Mouse (Mus musculus) myocyte (in vitro differentiated cells): ENCODE measurements at regions not wholly inside any gene's neighbourhood (a gene's known extent, or its start where the extent isn't known, plus 50 kb on each side); places are given as distances from the start of the nearest gene placed in this dataset.

Experiments used
- MAX ChIP-seq: IDR thresholded peaks from one replicate; pipeline ENCODE4 v1.6.1; 2011; ENCODE audit warnings: low read depth, mild to moderate bottlenecking, control low read depth
- POLR2A ChIP-seq: IDR thresholded peaks from one replicate; pipeline ENCODE4 v1.6.1; 2011; ENCODE audit warnings: low read depth, mild to moderate bottlenecking, control low read depth, moderate library complexity; ENCODE audit not compliant: insufficient read length
- SRF ChIP-seq: IDR thresholded peaks from one replicate; pipeline ENCODE4 v1.6.1; 2011; ENCODE audit warnings: low read depth; ENCODE audit not compliant: control insufficient read depth, insufficient read length

DNA sequence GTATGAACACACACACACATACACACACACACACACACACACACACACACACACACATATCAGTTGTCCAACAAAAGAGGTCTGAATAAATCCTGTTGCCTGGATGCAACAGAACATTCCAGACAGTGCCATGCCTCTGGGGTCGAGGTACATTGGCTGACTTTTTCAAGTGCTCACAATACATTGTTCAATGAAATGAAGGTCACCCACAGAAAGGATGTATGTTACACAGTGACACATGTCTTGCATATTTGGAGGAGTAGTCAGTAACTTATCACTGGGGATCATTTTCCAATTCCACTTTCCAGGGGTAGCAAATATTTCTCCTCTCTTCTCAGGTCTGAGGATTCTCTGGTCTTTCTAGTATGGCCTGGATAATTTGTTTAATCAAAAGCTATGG, 59.8 kb upstream of the Ppp1r26 start:
- TF ChIP-seq POLR2A (no peak), MAX (no peak), SRF (no peak)
